Mouse (Mus musculus): ENCODE data around the gene Zbtb16.

The Zbtb16 gene

GRCm38 (mm10) chr9:48835631-48836565 is at the start of gene Zbtb16:
TSS of gene Zbtb16 (minus strand) at chr9:48836222.
- DNase-seq (ENCODE audit: low read depth, low spot score) = peak; percentile 84

- DNase-seq (ENCODE audit: low read depth, low spot score) = no peak
Measured at GRCm38 (mm10) chr9:48872896-48873295, 36.9 kb upstream of the Zbtb16 start.

- no peak for DNase-seq (ENCODE audit: low read depth, low spot score)
Measured at GRCm38 (mm10) chr9:48866523-48867121, 30.6 kb upstream of the Zbtb16 start.

- DNase-seq (ENCODE audit: low read depth, low spot score) = no peak
Measured at GRCm38 (mm10) chr9:48865235-48865634, 29.2 kb upstream of the Zbtb16 start.

GRCm38 (mm10) chr9:48861481-48861880 is 25.5 kb upstream of the Zbtb16 start:
- no peak for DNase-seq (ENCODE audit: low read depth, low spot score)

- DNase-seq (ENCODE audit: low read depth, low spot score) = peak; percentile 81
Measured at GRCm38 (mm10) chr9:48860526-48860845, 24.5 kb upstream of the Zbtb16 start.

- DNase-seq (ENCODE audit: low read depth, low spot score) = no peak
Measured at GRCm38 (mm10) chr9:48859828-48860525, 24.0 kb upstream of the Zbtb16 start.

- DNase-seq (ENCODE audit: low read depth, low spot score) = no peak
Measured at GRCm38 (mm10) chr9:48857944-48858343, 21.9 kb upstream of the Zbtb16 start.

GRCm38 (mm10) chr9:48856240-48856639 is 20.2 kb upstream of the Zbtb16 start:
- DNase-seq (ENCODE audit: low read depth, low spot score) = no peak

- DNase-seq (ENCODE audit: low read depth, low spot score) = no peak
Measured at GRCm38 (mm10) chr9:48849531-48849930, 13.5 kb upstream of the Zbtb16 start.

GRCm38 (mm10) chr9:48839568-48839967 is 3.5 kb upstream of the Zbtb16 start:
- no peak for DNase-seq (ENCODE audit: low read depth, low spot score)

GRCm38 (mm10) chr9:48838346-48838745 is 2.3 kb upstream of the Zbtb16 start:
- DNase-seq (ENCODE audit: low read depth, low spot score) = no peak

GRCm38 (mm10) chr9:48837181-48837580 is 1.2 kb upstream of the Zbtb16 start:
- no peak for DNase-seq (ENCODE audit: low read depth, low spot score)

GRCm38 (mm10) chr9:48836566-48836930 is 526 bp upstream of the Zbtb16 start:
- DNase-seq (ENCODE audit: low read depth, low spot score) = no peak

GRCm38 (mm10) chr9:48834541-48835411 is 1.2 kb downstream of the Zbtb16 start:
- DNase-seq (ENCODE audit: low read depth, low spot score) = no peak

GRCm38 (mm10) chr9:48834006-48834405 is 2.0 kb downstream of the Zbtb16 start:
- DNase-seq (ENCODE audit: low read depth, low spot score) = no peak

- DNase-seq (ENCODE audit: low read depth, low spot score) = no peak
Measured at GRCm38 (mm10) chr9:48833493-48833892, 2.5 kb downstream of the Zbtb16 start.

GRCm38 (mm10) chr9:48832473-48833100 is 3.4 kb downstream of the Zbtb16 start:
- DNase-seq (ENCODE audit: low read depth, low spot score) = no peak

GRCm38 (mm10) chr9:48831560-48832460 is 4.2 kb downstream of the Zbtb16 start:
- no peak for DNase-seq (ENCODE audit: low read depth, low spot score)

GRCm38 (mm10) chr9:48828839-48829238 is 7.2 kb downstream of the Zbtb16 start:
- DNase-seq (ENCODE audit: low read depth, low spot score) = no peak
